Mouse (Mus musculus): ENCODE data around the gene Cntrl.

The Cntrl gene

DNA sequence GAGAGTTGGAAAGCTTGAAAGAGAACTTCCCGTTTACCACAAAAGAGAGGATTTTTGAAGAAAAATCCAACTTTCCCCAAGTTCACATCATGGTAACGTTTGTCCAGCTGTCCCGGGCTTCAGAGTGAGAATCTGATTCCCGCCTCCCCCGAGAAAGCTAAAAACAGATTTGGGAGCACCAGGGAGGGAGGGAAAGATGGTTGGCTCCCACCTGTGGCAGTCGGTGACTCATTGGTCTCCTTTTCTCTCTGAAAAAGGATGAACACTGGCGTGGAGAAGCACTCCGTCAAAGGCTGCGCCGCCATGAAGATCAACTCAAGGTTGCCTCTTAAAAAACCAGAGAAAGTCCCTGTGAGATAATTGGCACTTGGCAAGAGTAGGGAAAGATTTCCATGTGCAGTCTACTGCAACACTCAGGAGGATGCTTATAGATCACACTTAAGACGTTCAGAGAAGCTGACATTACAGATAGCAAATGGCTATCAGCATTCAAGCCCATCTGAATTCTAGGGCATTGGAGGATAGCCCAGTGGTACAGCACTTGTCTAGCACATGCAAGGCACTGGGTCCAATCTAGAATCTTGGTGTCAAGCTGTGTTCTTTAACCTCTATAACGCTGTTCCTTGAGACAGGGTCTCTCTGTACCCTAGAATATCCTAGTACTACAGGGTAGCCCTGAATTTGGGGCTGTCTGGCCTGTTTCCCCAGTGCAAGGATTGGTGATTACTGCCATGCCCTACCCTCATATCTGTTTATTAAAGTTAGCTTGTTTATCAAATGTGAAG is 66.2 kb downstream of the Cntrl start:
- no peak for DNase-seq

DNA sequence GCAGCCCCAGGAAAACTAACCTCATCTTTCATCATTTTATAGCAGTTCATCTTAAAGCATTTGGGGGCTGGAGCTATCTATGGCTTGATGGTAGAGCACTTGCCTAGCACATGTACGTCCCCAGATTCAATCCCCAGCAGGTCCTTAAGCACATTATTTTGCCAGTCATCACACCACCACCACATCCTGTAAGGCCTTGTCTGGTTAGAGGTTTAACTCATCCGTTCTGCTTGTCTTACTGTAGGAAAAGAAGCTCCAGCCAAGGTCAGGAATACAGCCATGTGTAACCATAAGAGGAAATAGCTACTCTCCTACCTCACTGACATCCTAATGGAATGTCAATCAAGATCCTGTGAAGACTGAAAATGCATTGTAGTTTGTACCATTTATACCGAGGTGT is 68.9 kb downstream of the Cntrl start:
- no peak for DNase-seq

- DNase-seq = no peak
These were observed 73.9 kb downstream of the Cntrl start for GRCm38 (mm10) chr2:35183115-35183673.

- no peak for DNase-seq
These were observed 79.6 kb downstream of the Cntrl start for GRCm38 (mm10) chr2:35188929-35189328.

- DNase-seq = no peak
These were observed 84.7 kb downstream of the Cntrl start for GRCm38 (mm10) chr2:35193976-35194375.

- DNase-seq = peak; percentile 57 to 67
These were observed 86.6 kb downstream of the Cntrl start for GRCm38 (mm10) chr2:35195626-35196544.

- no peak for DNase-seq
These were observed 90.2 kb downstream of the Cntrl start for GRCm38 (mm10) chr2:35199541-35199940.

DNA sequence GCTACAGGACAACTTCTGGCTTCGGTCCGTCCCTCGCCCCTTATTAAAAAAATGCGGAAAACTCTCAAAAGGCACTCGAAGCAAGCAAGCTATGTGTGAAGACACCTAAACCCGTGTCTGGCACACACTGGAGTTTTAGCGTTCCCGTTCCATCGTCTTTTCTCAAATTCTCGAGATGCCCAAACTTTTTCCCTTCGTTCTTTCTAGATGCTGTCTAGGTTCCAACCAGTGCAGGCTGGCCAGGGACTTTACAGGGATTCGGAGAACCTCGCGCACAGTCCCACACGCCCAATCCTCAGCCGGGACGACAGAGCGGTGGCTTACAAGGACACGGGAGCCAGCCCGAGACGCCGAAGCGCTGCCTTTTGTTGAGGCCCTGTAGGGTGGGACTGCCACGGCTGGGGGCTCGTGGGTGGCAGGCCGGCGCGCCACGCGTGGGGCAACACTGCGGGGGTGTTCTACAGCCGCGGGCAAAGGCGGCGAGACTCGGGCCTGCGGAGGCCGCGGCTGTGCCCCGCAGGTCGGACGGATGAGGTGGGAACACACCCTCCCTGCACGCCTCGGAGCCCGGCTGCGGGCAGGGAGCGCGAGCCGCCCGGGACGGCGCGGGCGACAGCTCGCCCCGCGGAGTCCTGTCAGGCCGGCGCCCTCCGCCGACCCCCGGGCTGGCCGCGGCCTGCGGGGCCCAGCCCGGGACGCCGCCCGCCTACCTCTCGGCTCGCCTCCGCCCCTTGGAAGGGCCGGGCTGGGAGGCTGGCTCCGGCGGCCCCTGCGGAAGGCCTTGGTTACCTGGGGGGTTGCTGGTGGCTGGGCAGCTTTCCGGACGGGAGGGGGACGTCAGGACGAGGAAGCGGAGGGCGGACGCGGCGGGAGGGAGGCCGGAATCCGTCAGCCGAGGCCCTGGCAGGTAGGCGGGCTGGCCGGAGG is 90.9 kb downstream of the Cntrl start:
- DNase-seq = peak; percentile 40 to 67

GRCm38 (mm10) chr2:35200898-35201668 is 91.8 kb downstream of the Cntrl start, which contains the start of gene Rab14:
TSS of gene Rab14 (minus strand) at chr2:35201120.
- DNase-seq = peak; percentile 100

DNA sequence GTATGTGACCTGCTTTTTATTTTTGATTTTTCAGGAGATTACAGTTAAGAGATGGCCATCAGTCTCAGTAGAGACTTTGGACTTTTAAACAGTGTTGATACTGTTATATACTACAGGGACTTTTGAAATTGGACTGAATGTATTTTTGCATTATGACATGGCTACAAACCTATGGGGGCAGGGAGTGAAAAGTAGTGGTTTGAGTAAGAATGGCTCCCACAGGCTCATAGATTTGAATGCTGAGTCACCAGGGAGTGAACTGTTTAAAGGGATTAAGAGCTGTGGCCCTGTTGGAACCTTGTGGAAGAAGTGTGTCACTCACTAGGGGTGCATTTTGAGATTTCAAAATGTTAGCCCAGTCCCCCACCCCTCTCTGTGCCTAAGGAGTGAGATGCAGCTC is 94.4 kb downstream of the Cntrl start:
- DNase-seq = no peak

DNA sequence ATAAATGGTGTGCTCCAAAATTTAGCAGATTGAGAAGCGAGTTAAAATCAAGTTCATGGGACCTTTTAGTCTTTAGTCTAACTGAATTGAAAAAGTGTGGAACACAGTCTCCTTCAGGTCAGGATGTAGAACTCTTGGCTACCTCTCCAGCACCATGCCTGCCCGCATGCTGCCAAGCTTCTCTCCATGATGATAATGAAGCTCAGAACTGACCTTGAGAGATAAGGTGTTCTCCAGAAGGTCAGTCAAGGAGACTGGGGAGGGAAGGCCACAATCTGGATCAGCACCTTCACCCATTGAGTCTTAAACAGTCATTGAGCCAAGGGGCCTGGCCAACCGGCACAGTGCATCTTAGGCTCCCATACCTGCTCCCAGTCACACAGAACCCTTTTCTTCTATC is 97.5 kb downstream of the Cntrl start:
- DNase-seq = no peak

DNA sequence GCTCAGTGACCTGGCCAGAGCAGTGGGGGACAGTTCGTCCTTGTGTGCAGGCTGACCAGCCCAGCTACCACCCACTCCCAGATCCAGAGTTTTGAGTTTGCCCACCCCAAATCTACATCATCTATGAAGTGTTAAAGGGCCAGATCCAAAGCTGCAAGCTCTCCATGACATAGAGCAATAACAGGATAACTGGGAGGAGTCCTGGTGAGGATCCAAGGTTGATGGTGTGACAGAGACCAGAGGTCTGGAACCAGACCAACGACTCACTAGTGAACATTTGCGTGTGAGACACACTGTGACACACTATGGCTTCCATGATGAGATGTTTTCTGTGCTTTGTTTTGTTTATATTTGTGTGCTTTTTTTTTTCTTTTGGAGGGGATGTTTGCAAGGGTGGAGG is 98.8 kb downstream of the Cntrl start:
- DNase-seq = no peak

GRCm38 (mm10) chr2:35208931-35209665 is 99.8 kb downstream of the Cntrl start:
- DNase-seq = no peak

- DNase-seq = no peak
These were observed 102.4 kb downstream of the Cntrl start for GRCm38 (mm10) chr2:35211681-35212080.

DNA sequence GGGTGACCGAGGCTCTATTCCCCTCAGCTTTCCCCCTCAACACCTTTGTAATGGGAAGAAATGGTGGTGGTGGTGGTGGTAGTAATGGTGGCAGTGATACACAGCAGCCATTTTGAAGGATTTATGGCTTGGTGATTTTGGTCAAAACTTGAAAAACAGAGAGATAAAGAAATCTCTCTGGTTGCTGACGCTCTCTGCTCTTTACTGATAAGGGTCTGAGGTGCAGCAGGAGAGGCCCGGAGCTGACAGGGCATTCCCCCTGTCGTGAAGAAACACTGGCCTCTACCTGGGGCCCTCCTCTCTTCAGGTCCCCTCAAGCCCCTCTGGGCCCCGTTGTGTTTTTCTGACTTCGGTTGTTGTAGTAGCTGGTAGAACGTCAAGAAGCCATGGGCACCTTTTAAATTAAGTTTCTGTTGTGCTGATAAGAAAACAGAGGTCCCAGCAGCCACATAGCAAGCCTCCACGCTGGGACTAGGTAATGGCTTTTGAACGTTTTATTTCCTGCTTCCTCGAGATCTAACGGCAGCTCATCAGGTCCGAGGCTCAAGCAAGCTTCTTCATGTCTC is 104.1 kb downstream of the Cntrl start:
- no peak for DNase-seq

DNA sequence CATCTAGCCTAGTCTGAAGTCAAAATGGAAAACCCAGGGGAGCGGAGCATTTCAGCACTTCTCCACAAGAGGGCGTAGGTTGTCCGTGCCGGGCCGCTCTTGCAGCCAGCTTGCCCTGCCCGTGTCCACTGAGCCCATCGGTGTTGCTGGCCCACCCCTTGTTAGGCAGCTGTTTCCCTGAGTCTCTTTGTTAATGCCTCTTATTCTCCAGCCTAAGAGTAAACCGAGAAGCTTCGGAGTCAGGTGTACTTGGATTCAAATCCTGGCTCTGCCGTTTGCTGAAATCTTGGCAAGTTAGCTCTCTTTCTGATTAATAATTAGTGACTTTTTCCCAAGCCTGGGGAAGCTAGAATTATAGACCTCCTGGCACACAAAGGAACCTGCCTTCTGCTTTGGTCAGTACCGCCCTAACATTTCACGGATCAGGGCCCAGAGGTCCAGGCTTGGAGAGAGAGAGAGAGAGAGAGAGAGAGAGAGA is 105.6 kb downstream of the Cntrl start:
- peak; percentile 83 to 90 for DNase-seq

- peak; percentile 24 to 60 for DNase-seq
These were observed 106.1 kb downstream of the Cntrl start for GRCm38 (mm10) chr2:35215363-35215762.

DNA sequence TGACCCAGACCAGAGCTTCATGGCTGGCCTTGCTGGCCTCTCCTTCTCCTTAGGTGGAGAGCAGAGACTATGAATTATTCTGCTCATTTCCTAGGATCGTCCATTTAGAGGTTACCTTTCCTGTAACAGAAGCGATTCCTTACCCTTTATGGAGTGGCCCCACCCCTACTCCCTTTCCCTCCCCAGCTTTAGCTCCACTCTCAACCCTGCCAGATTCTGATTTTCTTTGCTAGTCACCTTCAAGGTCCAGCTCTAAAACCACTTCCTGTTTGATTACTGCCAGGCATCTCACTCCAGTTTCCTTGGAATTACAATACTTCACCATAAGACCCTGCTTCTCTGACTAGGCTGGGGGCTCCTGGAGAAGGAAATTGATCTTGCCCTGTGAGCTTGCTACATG is 107.4 kb downstream of the Cntrl start:
- no peak for DNase-seq

DNA sequence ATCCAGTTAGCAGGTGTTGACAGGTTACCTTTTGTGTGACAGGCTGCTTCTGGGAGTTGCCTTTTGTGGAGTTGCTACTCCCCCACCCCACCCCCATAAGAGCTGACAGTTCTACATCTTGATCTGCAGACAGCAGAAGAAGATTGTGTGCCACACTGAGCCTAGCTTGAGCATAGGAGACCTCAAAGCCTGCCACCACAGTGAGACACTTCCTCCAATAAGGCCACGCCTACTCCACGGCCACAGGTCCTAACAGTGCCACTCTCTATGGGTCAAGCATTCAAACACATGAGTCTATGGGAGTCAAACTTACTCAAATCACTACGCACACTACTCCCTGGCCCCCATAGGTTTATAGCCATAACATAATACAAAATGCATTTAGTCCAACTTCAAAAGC is 109.4 kb downstream of the Cntrl start:
- no peak for DNase-seq

DNA sequence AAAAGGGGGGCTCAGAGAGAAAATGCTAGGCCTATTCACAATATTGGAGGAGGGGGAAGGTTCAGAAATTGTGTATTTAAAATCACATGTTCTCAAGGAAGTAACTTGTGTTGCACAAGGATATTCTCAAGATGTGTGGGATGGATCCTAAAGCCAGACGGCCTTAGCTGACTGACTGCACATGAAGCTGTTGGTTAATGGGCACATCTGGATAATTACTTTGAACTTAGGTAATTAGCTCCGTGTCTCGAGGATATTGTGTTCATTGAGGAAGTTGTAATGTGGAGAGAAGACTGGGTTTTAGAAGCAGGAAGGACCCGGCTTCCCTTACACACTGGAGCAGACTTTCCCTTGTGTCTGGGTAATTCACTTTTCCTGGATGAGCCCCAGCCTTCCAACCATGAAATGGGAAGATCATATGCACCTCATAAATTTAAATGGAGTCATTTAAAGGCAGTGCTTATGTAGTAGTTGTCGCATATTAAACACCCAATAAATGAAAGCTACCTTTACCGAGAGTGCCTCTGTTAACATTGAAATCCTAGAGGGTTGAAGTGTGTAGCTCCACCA is 113.6 kb downstream of the Cntrl start:
- no peak for DNase-seq

All from kidney, postnatal 25 days (tissue).